Mouse (Mus musculus) erythroblast, embryonic 14.5 days (primary cell): ENCODE measurements around the gene Sept5. TPM values are rescaled to one million over a fixed set of nuclear protein-coding genes. Genes with fewer than 3 reads are reported as not detected.

Experiments used
- H3K27me3 ChIP-seq: 2 replicates; pipeline ENCODE4 v1.6.1; 2012; ENCODE audit warnings: inconsistent platforms; ENCODE audit not compliant: control insufficient read depth
- H3K36me3 ChIP-seq: 2 replicates; pipeline ENCODE4 v1.6.1; 2012; ENCODE audit warnings: mild to moderate bottlenecking, inconsistent platforms; ENCODE audit not compliant: control insufficient read depth
- H3K4me1 ChIP-seq: 2 replicates; pipeline ENCODE4 v1.6.1; 2012; ENCODE audit warnings: inconsistent platforms; ENCODE audit not compliant: control insufficient read depth
- H3K4me3 ChIP-seq: replicated peaks from 2 replicates; pipeline ENCODE3; 2012; ENCODE audit warnings: moderate library complexity, mild to moderate bottlenecking, inconsistent platforms
- H3K9me3 ChIP-seq: 2 replicates; pipeline ENCODE4 v1.6.1; 2012; ENCODE audit warnings: low read length, inconsistent platforms, mixed read lengths; ENCODE audit not compliant: control insufficient read depth
- GATA1 ChIP-seq: IDR thresholded peaks from 2 replicates; pipeline ENCODE4 v1.6.1; 2012; ENCODE audit warnings: low read length, inconsistent platforms, mixed read lengths
- TAL1 ChIP-seq: IDR thresholded peaks from 3 replicates; pipeline ENCODE4 v1.6.1; 2012; ENCODE audit warnings: low read length, inconsistent platforms, mixed read lengths
- polyA plus RNA-seq: library from polyadenylated mRNA; stranded (reverse); fragments of >175 nt; gene quantifications from 2 replicates; pipeline ENCODE4 v1.2.3, GENCODE M21; 2012

The Sept5 gene
- polyA plus RNA-seq, 1 experiment = not detected

DNA sequence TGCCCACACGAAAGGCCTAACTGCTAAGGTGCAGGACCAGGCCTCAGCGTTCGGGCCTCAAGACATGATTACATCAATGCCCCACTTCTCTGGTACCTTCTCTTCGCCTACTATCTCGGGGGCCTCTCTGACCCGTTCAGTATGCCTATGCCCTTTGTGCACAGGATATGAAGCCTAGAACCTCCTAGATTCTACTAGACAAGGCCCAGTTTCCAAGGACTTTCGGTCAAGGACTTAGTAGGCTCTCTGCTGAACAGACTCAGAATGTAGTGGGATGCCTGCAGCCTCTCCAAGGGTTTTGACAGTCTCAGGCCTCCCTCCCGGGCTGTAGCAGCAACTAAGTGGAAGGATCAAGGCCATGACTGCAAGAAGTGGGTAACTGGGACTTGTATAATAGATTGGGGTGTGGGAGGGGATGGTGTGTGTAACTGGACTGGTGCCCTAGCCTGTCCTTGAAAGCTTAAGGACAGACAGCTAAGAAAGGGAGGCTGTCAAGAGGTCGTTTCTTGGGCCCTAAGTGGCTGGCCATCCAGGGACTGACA is 40.6 kb downstream of the Sept5 start:
- Histone ChIP-seq H3K4me3 (no peak overlapping the region), H3K36me3 (no peaks in the 10 kb centered on the region), H3K27me3 (peaks cover 98% of the 10 kb centered on the region), H3K4me1 (peaks cover 1% of the 10 kb centered on the region; the same call in 1 of the 2 replicates), H3K9me3 (peaks cover 7% of the 10 kb centered on the region; the same call in 1 of the 2 replicates)
- TF ChIP-seq TAL1 (no peak), GATA1 (no peak)

DNA sequence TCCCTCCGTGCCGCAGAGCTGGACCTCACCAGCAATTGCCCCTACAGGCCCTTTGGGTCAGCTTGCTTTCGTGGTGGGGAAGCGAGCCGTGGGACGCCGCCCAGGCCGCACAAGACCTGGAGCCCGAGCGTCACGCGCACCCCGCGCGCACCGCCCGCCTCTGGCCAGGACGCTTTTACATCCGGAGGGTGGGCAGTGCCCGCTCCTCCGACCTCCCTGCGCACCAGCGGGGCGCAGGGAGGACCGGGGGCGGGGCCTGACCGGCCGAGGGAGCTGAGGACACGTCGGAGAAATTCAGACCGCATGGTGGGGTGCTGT is 41.1 kb downstream of the Sept5 start:
- Histone ChIP-seq H3K4me3 (no peak overlapping the region), H3K27me3 (peaks cover 98% of the 10 kb centered on the region), H3K36me3 (no peaks in the 10 kb centered on the region), H3K4me1 (peaks cover 1% of the 10 kb centered on the region; the same call in 1 of the 2 replicates), H3K9me3 (peaks cover 7% of the 10 kb centered on the region; the same call in 1 of the 2 replicates)
- TF ChIP-seq GATA1 (no peak), TAL1 (no peak)

DNA sequence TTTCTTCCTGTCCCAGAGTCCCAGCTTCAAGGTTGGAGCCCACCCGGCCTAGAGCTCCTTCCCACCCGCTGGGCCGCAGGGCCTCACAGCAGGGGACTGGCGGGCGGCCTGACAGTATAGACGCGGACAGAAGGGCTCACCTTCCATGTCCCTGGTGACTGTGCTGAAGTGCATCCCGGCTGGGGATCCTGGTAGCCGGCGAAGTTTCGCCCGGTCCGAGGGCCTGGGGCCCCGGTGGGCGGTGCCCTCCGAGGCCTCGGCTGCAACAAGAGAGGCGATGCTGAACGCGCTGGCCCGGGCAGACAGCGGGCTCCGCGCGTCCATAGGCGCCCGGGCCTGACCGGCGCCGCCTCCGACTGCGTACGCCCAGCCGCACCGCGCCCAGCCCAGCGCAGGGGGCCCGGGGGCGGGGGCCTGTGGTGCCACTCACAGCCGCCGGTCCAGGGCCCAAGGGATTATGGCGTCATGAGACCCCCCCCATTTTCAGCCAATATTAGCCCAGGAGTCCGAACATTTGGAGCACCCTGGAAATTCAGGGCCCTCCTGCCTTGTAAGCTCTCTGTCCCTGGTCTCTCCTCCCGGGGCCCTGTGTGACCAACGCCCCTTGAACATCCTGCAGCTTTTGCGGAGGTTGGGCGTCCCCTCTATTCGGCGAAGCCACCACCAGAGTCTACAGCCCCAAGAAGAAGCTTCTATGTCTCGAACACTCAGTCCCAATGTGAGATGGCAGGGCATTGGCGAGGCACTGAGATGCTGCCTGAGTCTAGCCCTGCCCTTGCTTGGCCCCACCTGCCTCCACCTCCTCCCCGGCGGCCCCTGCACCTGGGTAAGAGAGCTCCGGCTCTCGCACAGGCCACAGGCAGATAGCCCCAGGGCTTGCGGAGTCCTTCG is 41.7 kb downstream of the Sept5 start:
- no peak overlapping the region for H3K4me3 ChIP-seq

DNA sequence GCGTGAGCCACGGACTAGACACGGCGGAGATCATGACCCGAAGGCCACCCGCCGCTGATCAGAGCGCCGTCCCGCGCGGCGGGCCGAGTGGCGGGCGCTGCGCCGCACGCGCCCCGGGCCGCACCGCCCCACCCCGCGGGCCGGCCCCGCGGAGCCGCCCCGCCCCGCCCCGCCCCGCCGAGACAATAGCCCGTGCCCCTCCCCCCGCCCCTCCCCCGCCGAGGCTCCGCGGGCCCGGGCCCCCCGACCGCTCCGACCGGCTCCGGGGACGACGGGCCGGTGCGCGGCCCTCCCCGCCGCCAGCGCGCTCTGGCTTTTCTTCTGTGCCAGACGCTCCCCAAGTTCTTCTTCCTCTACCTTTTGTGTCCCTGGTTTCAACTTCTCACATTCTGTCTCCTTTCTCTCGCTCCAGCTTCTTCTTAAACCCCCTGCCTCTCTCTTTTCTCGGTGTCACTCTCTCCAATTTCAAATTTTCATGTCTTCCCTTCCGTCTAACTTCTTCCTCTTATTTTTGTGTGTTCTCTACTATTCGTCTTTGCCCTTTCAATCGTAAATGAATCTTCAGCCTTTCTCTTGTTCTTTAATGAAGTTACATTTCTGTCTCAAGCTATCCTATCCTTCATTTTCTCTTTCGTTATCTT is 42.7 kb downstream of the Sept5 start:
- Histone ChIP-seq H3K4me3 (no peak overlapping the region), H3K27me3 (peaks cover 100% of the 10 kb centered on the region), H3K9me3 (peaks cover 7% of the 10 kb centered on the region; the same call in 1 of the 2 replicates), H3K36me3 (no peaks in the 10 kb centered on the region), H3K4me1 (peaks cover 1% of the 10 kb centered on the region; the same call in 1 of the 2 replicates)
- TF ChIP-seq TAL1 = no peak

More for the DNA sequence above, 41.7 kb downstream of the Sept5 start:
- H3K36me3 ChIP-seq = no peaks in the 10 kb centered on the region
- H3K4me1 ChIP-seq = peaks cover 1% of the 10 kb centered on the region; the same call in 1 of the 2 replicates
- peaks cover 7% of the 10 kb centered on the region; the same call in 1 of the 2 replicates for H3K9me3 ChIP-seq
- TF ChIP-seq GATA1 = no peak
- TF ChIP-seq TAL1 = no peak
- peaks cover 98% of the 10 kb centered on the region for H3K27me3 ChIP-seq

DNA sequence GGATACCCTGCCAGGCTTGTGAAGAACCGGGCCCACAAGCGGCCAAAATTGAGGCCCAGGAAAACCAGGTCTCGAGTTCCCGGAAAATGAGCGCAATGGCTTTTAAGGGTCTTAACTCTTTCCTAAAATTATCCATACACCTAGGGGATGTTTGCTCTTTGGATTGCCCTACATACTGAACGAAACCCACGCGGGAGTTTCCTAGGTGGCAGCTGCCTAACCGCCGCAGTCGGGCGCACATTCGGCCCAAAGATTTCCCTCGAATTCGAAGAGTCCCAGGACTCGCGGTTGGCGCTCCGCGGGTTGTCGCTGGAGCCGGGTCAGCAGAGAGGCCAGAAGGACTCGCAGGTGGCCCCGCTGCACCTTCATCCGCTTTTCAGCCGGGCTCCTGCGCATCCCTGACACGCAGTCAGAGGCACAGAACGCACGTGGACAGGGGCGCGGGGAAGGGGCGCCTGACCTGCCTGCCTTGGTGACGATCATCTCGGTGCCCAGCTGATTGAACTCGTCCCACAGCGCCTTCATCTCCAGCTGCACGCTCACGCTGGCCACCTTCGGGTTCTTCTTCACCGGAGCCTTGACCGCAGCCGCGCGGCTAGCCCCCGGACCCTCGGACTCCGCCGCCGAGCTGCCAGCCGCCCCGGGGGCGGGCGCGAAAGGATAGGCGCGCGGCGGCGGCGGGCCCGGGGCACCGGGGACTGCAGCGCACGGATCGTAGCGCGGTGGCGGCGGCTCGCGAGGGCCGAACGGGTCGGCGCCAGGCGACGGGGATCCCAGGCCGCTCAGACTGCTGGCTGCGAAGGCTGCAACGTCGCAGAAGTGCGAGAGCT is 43.5 kb downstream of the Sept5 start:
- Histone ChIP-seq H3K4me3 (no peak overlapping the region), H3K4me1 (peaks cover 1% of the 10 kb centered on the region; the same call in 1 of the 2 replicates)

DNA sequence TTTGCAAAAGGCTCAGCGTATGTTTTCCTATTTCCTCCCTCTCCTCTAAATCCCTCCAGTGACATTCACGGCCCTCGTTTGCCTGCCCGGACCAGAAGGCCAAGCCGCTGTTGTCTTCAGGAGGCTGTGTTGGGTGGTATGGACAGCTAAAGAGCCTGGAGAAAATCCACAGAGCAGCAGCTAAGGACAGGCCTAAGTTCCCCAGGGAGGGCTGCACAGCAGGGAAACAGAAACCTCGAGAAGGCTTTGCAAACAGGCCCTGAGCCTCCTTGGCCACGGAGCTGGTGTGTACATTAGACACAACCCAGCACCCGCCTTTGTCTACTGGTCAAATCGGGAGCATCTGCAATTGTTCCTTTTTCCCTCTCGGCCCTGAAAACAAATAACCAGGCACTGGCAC is 44.1 kb downstream of the Sept5 start:
- peaks cover 1% of the 10 kb centered on the region; the same call in 1 of the 2 replicates for H3K4me1 ChIP-seq
- H3K27me3 ChIP-seq = peaks cover 100% of the 10 kb centered on the region
- no peaks in the 10 kb centered on the region for H3K36me3 ChIP-seq
- peaks cover 9% of the 10 kb centered on the region; the same call in 1 of the 2 replicates for H3K9me3 ChIP-seq
- TF ChIP-seq GATA1 = no peak
- no peak for TF ChIP-seq TAL1
- H3K4me3 ChIP-seq = no peak overlapping the region

More for the DNA sequence above, 43.5 kb downstream of the Sept5 start:
- no peak for TF ChIP-seq GATA1
- no peak for TF ChIP-seq TAL1
- Histone ChIP-seq H3K9me3 (peaks cover 8% of the 10 kb centered on the region; the same call in 1 of the 2 replicates), H3K36me3 (no peaks in the 10 kb centered on the region), H3K27me3 (peaks cover 100% of the 10 kb centered on the region)

DNA sequence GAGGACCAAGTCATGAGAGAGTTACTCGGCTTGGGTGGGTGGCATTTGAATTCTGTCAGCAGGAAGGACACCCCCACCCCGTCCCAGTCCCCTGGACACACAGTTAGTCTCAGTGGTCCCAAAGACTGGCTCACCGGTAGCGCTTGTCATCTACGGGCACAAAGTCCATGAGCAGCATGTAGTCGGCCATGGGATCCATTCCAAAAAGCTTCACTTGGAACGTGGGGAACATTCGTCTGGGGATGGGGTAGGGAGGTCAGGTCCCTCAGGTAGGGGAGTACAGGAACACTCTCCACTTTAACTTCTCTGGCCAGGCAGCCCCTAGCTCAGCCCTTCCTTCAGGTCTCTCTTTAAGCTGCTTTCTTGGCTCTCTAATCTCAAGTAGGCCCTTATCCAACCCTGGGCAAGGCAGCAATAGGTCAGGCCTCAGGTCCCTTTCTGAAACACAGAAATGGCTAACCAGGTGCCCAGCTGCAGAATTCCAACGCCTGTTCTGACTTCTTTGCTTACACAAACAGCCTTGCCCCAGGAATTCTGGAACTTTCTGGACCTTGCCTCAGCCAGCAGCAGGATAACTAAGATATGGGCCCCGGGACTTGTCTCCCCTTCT is 44.7 kb downstream of the Sept5 start:
- no peaks in the 10 kb centered on the region for H3K36me3 ChIP-seq
- H3K4me3 ChIP-seq = no peak overlapping the region
- H3K4me1 ChIP-seq = no peaks in the 10 kb centered on the region
- TF ChIP-seq GATA1 (no peak), TAL1 (no peak)
- H3K27me3 ChIP-seq = peaks cover 100% of the 10 kb centered on the region
- H3K9me3 ChIP-seq = peaks cover 7% of the 10 kb centered on the region; the same call in 1 of the 2 replicates
